Mouse (Mus musculus) myocyte (in vitro differentiated cells): ENCODE data around the gene S100a9. TPM values are rescaled to one million over a fixed set of nuclear protein-coding genes. Genes with fewer than 3 reads are reported as not detected.

Experiments
- H3K27me3 ChIP-seq: one replicate; pipeline ENCODE4 v1.6.1; 2011; ENCODE audit not compliant: control insufficient read depth, insufficient read depth, insufficient read length
- H3K36me3 ChIP-seq: one replicate; pipeline ENCODE4 v1.6.1; 2011; ENCODE audit not compliant: control insufficient read depth, insufficient read depth
- H3K4me2 ChIP-seq: one replicate; pipeline ENCODE4 v1.6.1; 2011; ENCODE audit warnings: low read depth, control low read depth
- H3K4me3 ChIP-seq: one replicate; pipeline ENCODE4 v1.5.1; 2011; ENCODE audit warnings: mild to moderate bottlenecking, control low read depth, moderate library complexity
- H3K79me2 ChIP-seq: one replicate; pipeline ENCODE4 v1.6.1; 2011; ENCODE audit not compliant: control insufficient read depth, insufficient read depth
- H3ac ChIP-seq: one replicate; pipeline ENCODE4 v1.6.1; 2011; ENCODE audit not compliant: control insufficient read depth, insufficient read length
- CEBPB ChIP-seq: IDR thresholded peaks from 2 replicates; pipeline ENCODE4 v1.6.1; 2011; ENCODE audit warnings: mild to moderate bottlenecking, moderate library complexity; ENCODE audit not compliant: poor library complexity, insufficient read depth, severe bottlenecking
- E2F4 ChIP-seq: IDR thresholded peaks from one replicate; pipeline ENCODE4 v1.6.1; 2011; ENCODE audit warnings: mild to moderate bottlenecking, control low read depth, moderate library complexity; ENCODE audit not compliant: insufficient read depth
- MAX ChIP-seq: IDR thresholded peaks from one replicate; pipeline ENCODE4 v1.6.1; 2011; ENCODE audit warnings: low read depth, mild to moderate bottlenecking, control low read depth
- MYOD1 ChIP-seq, 3 experiments: IDR thresholded peaks; one replicate each; pipeline ENCODE4 v1.6.1; 2011; ENCODE audit warnings: control low read depth in 2 of 3, low read depth in 2 of 3, mild to moderate bottlenecking in 2 of 3, moderate library complexity in 1 of 3; ENCODE audit not compliant: insufficient read length in 2 of 3, control insufficient read depth in 1 of 3
- MYOG ChIP-seq, 3 experiments: IDR thresholded peaks; one replicate each; pipeline ENCODE4 v1.6.1; 2011; ENCODE audit warnings: control low read depth in 2 of 3, low read depth in 2 of 3, mild to moderate bottlenecking in 2 of 3; ENCODE audit not compliant: insufficient read length in 2 of 3, control insufficient read depth in 1 of 3, insufficient read depth in 1 of 3
- POLR2A ChIP-seq: IDR thresholded peaks from one replicate; pipeline ENCODE4 v1.6.1; 2011; ENCODE audit warnings: low read depth, mild to moderate bottlenecking, control low read depth, moderate library complexity; ENCODE audit not compliant: insufficient read length
- POLR2AphosphoS2 ChIP-seq: IDR thresholded peaks from one replicate; pipeline ENCODE4 v1.6.1; 2011; ENCODE audit warnings: low read depth, control low read depth; ENCODE audit not compliant: insufficient read length
- REST ChIP-seq: IDR thresholded peaks from one replicate; pipeline ENCODE4 v1.6.1; 2011; ENCODE audit warnings: mild to moderate bottlenecking, control low read depth, moderate library complexity; ENCODE audit not compliant: insufficient read depth, insufficient read length
- SRF ChIP-seq: IDR thresholded peaks from one replicate; pipeline ENCODE4 v1.6.1; 2011; ENCODE audit warnings: low read depth; ENCODE audit not compliant: control insufficient read depth, insufficient read length
- TCF12 ChIP-seq: IDR thresholded peaks from one replicate; pipeline ENCODE4 v1.6.1; 2011; ENCODE audit warnings: mild to moderate bottlenecking, control low read depth; ENCODE audit not compliant: poor library complexity, insufficient read depth, severe bottlenecking
- TCF3 ChIP-seq: IDR thresholded peaks from one replicate; pipeline ENCODE4 v1.6.1; 2011; ENCODE audit warnings: low read depth, control low read depth; ENCODE audit not compliant: insufficient read length
- USF1 ChIP-seq: IDR thresholded peaks from one replicate; pipeline ENCODE4 v1.6.1; 2011; ENCODE audit warnings: low read depth, mild to moderate bottlenecking, control low read depth, moderate library complexity
- polyA plus RNA-seq: library from polyadenylated mRNA; unstranded; fragments of >200 nt; fragmentation: generic; extraction: Trizol; gene quantifications from one replicate; pipeline ENCODE4 v1.2.1, GENCODE M21; 2012; ENCODE audit warnings: missing spikeins

The S100a9 gene
- not detected for polyA plus RNA-seq

DNA sequence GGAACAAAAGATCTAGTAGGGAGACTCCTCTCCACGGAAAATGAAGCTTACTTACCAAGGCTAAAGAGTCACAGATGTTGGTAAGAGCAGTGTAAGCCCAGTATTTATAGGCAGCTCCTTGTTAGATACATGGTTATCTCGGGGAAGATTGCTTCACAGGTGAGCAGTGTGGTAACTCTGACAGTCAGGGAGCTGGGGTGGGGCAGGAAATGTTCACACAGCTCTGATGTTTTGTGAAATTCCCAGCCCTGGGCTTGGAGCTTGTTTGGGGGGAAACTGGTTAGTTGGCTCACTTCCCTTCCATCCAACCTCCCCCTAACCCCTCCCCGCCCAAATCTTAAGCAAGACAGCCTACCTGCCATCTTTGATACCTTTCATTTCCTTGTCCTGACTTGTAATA lies at the start of gene S100a9:
TSS of gene S100a9 (minus strand) at position 109 of the 400 bp plus-strand sequence.
- peaks cover 18% of the 10 kb centered on the region for H3K27me3 ChIP-seq
- no peaks in the 10 kb centered on the region for H3K36me3 ChIP-seq

GRCm38 (mm10) chr3:90726606-90727005 lies 31.1 kb upstream of the S100a9 start, which contains the start of gene Pglyrp4:
Gene Pglyrp4 (plus strand): TSS chr3:90726906.
- Histone ChIP-seq H3K79me2 (no peaks in the 10 kb centered on the region), H3K36me3 (no peaks in the 10 kb centered on the region), H3ac (no peak within 1 kb of the TSS), H3K27me3 (peaks cover 6% of the 10 kb centered on the region), H3K4me3 (no peak within 1 kb of the TSS), H3K4me2 (no peak within 1 kb of the TSS)
- TF ChIP-seq MYOD1 (IDR thresholded peaks at IDR 0.05; ENCODE audit: control insufficient read depth in 1 of 3, insufficient read length in 2 of 3, low read depth in 2 of 3), result no peak
- TF ChIP-seq POLR2A, result no peak
- no peak for TF ChIP-seq MAX

More for the DNA sequence above, at the start of gene S100a9:
- TF ChIP-seq USF1, result no peak
- no peak for TF ChIP-seq CEBPB
- TF ChIP-seq MAX, result no peak
- no peak for TF ChIP-seq MYOG (IDR thresholded peaks at IDR 0.05; ENCODE audit: control insufficient read depth in 1 of 3, insufficient read depth in 1 of 3, insufficient read length in 2 of 3, low read depth in 2 of 3)
- TF ChIP-seq TCF12, result no peak
- TF ChIP-seq TCF3, result no peak
- TF ChIP-seq POLR2A, result no peak
- no peak for TF ChIP-seq SRF
- TF ChIP-seq MYOD1 (IDR thresholded peaks at IDR 0.05; ENCODE audit: control insufficient read depth in 1 of 3, insufficient read length in 2 of 3, low read depth in 2 of 3), result no peak
- TF ChIP-seq REST, result no peak
- no peak for TF ChIP-seq E2F4
- no peak within 1 kb of the TSS for H3K4me2 ChIP-seq
- no peak within 1 kb of the TSS for H3ac ChIP-seq
- H3K4me3 ChIP-seq, result no peak within 1 kb of the TSS
- no peaks in the 10 kb centered on the region for H3K79me2 ChIP-seq

GRCm38 (mm10) chr3:90709591-90710460 lies 14.3 kb upstream of the S100a9 start:
- Histone ChIP-seq H3K79me2 (no peaks in the 10 kb centered on the region), H3K27me3 (no peaks in the 10 kb centered on the region), H3ac (no peak overlapping the region), H3K36me3 (no peaks in the 10 kb centered on the region), H3K4me3 (no peak overlapping the region), H3K4me2 (no peak overlapping the region)
- TF ChIP-seq REST (no peak), TCF12 (no peak), MAX (no peak), MYOD1 (IDR thresholded peaks at IDR 0.05; ENCODE audit: control insufficient read depth in 1 of 3, insufficient read length in 2 of 3, low read depth in 2 of 3) (no peak)

DNA sequence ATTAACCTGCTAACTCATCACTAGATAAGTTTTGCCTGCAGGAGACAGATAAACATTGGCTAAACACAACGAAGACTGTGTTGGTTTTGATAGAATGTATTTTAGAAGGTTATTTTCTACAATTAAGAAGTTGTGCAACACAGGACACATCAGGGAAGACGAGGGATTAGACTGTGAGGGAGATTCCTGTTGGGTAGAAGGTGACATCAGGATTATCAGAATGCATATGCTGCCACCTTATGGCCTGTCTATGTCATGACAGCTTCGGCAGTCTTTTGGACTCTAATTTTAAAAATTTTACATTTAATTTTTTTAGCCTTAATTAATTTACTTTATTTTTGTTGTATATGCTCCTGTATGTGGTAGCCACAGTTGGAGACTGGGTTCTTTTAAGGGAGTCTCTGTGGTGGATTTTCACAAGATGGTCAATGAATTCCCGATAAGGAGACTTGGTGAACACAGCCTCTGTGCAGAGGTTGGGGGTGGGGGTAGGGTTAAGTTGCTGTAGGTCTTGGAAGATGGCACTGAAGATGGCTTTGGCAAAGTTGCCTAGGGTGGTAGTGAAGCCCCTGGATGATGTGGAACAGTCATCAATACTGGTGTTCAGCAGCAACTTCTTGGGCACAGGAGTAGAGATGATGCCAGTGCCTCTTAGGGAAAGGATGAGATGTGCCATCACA lies 13.1 kb upstream of the S100a9 start:
- H3K79me2 ChIP-seq, result no peaks in the 10 kb centered on the region
- H3K4me2 ChIP-seq, result no peak overlapping the region

GRCm38 (mm10) chr3:90702244-90702643 lies 6.7 kb upstream of the S100a9 start:
- Histone ChIP-seq H3K4me3 (no peak overlapping the region), H3K27me3 (peaks cover 11% of the 10 kb centered on the region), H3ac (no peak overlapping the region), H3K36me3 (no peaks in the 10 kb centered on the region), H3K4me2 (no peak overlapping the region), H3K79me2 (no peaks in the 10 kb centered on the region)
- no peak for TF ChIP-seq MAX
- no peak for TF ChIP-seq MYOG (IDR thresholded peaks at IDR 0.05; ENCODE audit: control insufficient read depth in 1 of 3, insufficient read depth in 1 of 3, insufficient read length in 2 of 3, low read depth in 2 of 3)
- no peak for TF ChIP-seq TCF3
- no peak for TF ChIP-seq REST
- no peak for TF ChIP-seq E2F4
- no peak for TF ChIP-seq MYOD1 (IDR thresholded peaks at IDR 0.05; ENCODE audit: control insufficient read depth in 1 of 3, insufficient read length in 2 of 3, low read depth in 2 of 3)
- TF ChIP-seq CEBPB, result no peak
- TF ChIP-seq SRF, result no peak
- no peak for TF ChIP-seq POLR2A
- TF ChIP-seq POLR2AphosphoS2, result no peak
- TF ChIP-seq TCF12, result no peak
- no peak for TF ChIP-seq USF1

More for the DNA sequence above, 13.1 kb upstream of the S100a9 start:
- Histone ChIP-seq H3K4me3 (no peak overlapping the region), H3K36me3 (no peaks in the 10 kb centered on the region), H3ac (no peak overlapping the region), H3K27me3 (peaks cover 6% of the 10 kb centered on the region)
- TF ChIP-seq SRF, result no peak
- TF ChIP-seq MAX, result no peak
- TF ChIP-seq REST, result no peak
- TF ChIP-seq TCF12, result no peak
- TF ChIP-seq CEBPB, result 0 out of 2 replicates have a peak, but pooled peaks have one; percentile 20
- TF ChIP-seq TCF3, result no peak
- TF ChIP-seq POLR2A, result no peak
